Mouse (Mus musculus) Muller cell, postnatal 12 days (primary cell): ENCODE measurements around the gene Lrmda.
A peak's percentile ranks its signal among the peaks of the same experiment; 100 is the strongest.

ENCODE experiments used
- DNase-seq: peaks from one replicate; pipeline ENCODE4 v3.0.0-alpha.2; 2015; ENCODE audit errors: inconsistent ontology term

Lrmda gene

DNA sequence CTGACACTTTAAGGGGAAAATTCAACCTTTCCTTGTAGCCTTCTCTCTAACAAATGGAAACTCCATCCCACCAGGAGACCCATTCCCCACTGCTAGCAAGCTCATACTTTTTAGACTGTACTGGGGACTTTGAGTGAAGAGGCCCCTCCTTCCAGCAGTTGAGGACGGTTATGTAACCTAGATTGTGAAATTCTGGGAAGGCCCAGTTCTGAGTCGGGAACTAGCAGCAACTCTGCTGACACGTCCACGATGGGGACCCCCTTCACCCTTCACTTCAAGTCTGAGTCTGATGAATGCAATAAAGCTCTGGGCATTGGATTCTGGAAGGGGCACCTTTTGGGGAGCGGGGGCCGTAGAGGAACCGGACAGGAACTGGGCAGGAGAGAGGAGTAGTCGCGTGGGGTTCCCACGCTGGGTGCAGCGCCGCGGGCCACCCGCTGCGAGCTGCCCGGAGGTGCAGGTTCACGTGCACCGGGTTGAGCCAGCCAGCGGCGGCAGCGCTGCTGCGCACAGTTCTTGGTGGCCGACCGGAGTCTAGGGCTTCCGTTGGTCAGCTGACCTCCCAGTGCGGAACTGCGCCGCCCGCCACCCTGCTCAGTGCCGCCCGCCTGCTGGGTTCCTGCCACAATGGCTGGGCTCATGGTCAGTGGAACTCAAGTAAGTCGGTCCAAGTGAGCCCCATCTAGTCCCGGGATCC is at the start of gene Lrmda:
Gene Lrmda, plus strand, starts transcription at position 461 of the 697 bp plus-strand sequence.
- DNase-seq = peak; percentile 63

DNA sequence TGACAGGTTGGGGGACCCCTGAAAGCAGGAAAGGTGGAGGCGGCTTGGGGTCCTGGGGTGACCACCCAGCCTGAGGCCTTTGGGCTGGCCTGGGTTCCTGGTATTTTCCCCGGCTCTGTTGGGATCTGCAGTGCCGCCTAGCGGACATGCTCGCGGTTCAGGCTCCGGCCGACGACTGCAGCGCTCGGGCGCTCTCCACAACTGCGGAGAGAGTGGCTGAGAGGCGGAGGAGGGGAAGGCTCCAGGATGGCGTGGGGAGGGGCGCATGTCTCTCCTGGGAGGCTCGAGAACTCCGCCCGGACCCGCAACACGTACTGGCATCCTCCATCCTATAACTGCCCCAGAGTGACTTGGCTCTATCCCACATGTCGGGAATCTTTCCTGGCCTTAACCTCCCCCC is 38.0 kb upstream of the Lrmda start:
- DNase-seq = peak; percentile 50

DNA sequence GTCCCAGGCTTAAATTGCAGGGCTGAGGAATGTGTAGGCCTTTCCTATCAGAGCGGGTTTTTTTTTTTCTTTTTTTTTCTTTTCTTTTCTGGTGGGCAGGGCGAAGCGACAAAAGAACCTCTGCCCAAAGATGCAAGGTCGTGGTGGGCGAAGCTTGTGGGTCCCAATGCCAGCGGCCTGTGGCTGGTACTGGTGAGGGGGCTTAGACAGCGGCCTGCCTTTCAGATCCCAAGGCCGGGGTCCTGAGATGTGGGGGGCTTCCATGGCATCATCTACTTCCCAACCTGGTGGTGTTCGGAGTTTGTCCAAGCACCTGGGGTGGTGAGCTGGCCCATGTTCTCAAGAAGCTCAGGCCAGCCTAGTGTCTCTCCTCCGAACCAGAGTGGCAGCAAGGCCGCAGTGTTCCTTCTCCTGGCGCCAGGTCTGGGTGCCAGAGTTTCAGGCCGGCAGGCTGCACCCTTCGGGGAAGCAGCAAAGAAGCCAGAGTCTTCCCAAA is 37.4 kb upstream of the Lrmda start:
- no peak for DNase-seq

DNA sequence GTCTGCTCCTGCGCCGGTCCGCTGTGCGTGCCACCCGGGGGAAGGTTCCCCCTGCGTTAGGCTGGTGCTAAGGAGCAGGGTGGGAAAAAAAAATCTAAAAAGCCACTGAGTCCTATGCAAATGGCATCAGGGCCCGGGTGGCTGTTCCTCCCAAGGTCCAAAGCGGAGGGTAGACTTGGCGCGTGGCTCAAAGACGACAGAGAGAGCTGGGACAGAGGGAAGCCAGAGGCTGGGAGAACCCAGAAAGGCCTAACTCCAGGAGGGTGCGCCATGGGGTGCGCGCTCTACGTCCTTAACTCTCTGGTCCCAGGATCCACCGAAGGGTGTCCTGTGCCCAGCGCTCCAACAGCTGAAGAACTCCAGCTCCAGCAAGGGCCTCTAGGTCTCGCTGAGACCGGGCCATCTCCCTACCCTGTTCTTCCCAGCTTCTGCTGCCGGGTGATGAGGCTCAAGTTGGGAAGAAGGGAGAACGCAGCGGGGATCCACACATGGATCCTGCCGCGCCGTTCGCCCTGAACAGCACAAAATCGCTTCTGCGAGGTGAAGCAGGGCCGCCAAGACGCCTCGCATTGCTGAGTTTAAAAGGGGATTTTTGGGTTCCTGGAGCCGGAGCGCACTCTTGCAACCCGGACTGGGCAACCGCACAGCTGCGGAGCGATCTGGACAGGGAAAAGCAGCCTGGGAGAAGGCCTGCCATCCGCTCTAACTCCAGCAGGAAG is 36.8 kb upstream of the Lrmda start:
- DNase-seq = peak; percentile 40

DNA sequence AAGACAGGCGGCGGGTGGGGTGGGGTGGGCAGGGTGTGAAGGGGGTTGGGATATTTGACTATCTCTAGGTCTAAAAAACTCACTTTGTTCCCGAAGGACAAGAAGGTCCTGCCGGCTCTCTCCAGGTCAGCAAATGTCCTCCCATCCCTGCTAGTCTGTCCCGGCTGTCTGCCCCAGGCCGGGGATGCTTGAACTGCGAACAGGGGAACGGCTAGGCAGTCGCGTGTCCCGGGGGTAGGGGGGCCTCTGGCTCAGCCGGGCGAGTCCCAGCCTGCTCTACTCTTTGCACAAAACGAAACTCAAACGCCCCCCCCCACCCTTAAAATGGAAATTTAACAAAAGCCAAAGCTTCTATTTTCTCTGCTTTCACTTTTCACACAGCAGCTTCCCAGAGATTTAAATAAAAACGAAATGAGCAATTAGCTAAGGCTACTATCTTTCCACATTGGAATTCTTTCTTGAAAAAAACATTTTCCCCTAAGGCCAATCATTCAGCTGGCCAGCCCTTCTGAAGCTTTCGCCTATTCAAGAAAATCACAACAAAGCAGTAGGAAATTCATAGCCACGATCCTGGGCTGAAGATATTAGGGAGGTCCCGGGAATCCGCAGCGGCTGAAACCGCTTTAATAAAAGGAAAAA is 36.1 kb upstream of the Lrmda start:
- peak; percentile 75 for DNase-seq

DNA sequence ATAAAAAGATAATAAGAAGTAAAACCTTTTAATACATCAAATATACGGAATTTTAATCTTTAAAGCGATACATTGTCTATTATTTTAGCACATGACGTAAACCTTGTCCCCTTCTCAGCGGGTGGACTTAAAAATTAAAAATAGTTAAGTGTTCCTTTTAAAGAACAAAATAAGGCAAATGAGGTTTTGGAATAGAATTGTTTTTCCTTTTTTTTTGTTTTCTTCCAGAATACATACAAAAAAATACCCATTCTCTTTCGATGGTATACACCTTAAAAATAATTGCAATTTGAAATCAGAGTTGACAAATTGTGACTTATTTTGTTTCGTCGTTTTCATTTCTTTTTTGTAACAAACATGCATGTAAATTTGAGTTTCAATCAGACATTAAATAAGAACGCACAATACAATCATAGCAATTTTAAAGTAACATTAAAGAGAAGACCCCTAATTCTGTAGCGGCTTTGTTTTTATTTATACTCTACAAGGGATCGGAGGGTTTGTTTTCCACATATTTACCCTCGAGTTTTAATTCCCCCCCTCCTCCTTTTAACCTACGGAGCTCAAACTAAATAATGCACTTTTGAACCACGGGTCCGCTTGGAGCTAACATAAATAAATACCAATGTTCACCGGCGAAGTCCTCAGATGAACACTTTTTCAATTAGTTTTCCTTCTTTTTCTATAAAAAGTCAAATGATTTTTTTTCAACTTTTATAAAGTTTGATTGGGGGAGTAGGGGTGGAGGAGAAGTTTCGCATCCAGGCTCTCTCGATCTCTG is 35.4 kb upstream of the Lrmda start:
- DNase-seq = no peak

DNA sequence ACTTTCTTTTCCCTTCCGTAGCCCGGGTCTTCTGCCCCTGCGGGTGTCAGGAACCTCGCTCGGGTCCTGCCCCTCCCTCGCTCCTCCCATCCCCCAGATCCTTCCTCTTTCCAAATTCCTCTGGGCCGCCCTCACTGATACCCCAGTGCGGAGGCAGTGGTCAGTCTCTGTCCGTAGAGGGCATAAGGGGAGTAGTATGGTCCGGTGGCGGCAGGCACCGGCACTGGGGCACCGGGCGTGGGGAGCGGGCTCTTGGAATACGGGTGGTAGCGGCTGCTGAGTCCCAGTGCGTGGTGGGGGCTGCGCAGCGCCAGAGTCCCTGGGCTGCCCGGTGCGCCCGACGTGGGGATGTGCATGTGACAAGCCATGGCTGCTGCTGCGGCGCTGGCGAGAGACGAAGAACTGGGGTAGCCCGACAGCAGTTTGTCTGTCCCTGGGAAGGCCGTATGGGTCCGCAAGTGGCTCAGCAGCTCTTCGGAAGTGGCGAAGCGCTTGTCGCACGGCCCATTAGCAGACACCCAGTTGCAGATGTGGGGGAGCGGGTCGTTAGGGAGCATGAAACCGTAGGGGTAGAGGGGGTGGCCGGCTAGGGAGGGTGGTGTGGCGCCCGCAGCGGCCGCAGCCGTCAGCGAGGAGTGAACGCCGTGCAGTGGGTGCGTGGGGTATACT is 34.6 kb upstream of the Lrmda start:
- DNase-seq = no peak

DNA sequence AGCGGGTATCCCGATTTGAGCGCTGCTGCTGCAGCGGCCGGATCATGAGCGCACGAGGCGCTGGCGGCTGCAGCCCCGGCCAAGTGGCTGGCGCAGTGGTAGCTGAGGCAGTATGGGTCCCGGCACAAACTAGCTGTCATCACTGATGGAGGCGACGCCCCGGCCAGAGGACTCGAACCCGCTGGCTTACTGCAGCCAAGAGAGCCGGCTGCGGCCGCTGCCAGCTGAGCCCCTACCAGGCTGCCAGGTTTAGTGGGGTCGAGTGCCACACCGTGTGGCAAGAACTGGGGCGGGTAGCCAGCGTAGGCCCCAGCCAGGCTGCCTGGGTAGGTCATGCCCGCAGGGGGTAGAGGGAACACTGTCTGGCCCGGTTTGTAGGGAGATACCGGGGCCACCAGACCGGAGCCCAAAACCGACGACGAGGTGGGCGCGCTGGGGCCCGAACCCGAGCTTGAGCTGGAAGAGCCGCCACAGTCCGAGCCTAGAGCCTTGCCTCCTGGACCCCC is 34.0 kb upstream of the Lrmda start:
- no peak for DNase-seq

DNA sequence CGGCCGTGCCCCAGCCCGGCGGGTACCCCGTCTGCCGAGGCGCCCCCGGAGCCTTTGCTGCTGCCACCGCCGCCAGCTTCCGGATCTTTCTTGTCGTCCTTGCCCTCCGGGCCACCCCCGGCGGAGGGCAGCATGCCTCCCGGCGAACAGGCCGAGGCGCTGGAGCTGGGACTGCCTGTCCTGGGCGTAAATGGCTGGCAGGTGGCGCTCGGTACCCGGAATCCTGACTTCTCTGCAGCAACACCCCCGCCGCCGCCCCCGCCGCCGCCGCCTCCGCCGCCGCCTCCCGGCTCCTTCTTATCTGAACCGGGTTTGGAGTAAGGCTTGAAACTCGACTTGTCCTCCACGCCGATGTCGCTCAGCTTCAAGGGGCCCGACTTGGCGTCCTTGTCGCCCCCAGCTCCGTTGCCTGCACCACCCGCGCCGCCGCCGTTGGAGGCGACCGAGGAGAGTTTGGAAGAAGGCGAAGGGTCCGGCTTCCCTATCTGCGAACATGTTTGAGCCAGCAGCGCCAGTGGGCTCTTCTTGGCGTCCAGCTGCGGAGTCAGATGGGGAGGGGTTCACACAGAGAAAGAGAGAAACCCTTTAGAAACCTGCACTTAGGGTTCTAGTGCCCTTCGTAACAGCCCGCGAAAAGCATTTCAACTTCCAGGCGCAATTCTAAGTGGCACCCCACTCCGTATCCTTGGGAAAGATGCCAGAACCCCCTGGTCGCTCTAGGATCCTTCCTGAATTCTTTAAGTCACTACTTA is 33.4 kb upstream of the Lrmda start:
- peak; percentile 81 for DNase-seq

DNA sequence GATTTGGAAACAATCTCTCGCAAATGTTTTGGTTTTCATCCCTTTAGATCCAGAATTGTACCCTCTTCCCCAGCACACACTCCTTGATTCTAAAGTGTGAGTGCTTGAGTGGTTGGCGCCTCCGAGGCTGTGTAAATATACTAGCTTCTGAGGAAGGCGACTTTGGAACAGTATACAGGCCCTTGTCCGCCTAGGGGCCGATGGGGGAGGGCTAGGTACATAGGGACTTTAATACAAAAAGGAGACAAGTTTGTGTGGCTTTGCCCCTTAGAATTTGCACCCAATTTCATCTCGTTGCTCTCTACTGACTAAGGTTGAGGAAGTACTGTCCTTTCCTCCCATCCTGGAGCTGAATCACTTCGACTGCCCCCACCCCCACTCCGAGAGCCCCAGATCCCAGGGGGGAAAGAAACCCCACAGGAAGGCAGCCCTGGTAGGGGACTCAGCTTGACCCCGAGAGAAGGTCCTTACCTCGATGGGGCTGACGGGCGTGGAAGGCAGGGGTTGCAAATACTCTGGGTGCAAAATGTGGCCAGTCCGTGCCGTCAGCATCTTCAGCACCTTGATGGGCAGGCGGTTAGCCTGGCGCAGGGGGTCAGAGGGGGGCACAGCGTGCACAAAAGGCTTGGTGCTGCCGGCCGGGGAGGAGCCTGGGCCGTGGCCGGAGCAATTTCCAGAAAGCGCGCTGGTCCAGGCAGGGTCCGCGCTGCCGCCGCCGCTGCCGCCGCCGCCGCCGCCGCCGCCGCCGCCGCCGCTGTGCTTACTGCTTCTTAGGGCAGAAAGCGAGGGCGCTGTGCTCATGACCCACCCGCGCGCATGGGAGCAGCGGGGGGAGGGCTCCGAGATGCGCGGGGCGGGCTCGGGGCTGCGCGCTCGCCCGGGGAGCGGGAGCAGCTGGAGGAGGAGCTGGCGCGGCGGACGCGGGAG is 32.5 kb upstream of the Lrmda start:
- DNase-seq = peak; percentile 42

DNA sequence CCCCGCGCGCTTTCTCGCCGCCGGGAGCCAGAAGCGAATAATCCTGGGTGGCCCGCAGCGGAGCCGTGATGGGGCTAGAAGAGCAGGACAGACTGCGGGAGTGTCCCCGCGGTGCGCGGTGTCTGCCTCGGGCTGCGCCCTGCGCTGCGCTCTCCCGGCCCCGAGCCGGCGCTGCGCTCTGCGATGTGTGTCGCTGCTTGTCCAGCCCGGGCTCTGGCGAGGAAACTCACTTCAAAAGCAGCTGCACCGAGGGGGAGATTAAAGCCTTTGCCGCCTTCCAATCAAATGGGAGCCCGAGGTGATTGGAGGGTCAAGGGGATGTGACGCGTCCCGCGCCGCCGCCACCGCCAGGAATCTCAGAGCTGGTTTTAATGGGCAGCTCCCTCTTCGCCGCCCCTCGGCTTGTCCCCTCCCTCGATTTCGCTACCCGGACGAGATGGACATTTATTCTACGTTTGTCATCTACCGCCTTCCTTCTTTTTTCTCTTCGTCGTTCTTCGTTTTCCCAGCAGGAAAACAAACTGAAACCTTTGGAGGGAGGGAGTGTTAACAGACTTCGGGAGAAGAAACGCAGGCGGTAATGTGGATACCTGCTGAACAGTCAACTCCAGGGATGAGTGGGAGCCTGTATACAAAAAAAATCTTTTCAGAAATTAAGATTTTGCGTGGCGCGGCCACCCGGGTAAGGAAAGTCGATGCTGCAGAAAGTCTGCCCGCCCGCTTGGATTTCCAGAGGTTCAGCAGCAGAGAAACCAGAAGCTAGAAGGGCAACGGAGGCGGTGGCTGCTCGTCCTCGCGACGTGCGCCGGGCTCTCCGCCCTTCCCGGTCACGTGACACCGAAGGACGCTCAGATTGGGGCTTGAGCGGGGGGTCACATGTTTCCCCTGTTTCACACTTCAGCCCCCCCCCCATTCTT is 31.6 kb upstream of the Lrmda start:
- peak; percentile 99 for DNase-seq

DNA sequence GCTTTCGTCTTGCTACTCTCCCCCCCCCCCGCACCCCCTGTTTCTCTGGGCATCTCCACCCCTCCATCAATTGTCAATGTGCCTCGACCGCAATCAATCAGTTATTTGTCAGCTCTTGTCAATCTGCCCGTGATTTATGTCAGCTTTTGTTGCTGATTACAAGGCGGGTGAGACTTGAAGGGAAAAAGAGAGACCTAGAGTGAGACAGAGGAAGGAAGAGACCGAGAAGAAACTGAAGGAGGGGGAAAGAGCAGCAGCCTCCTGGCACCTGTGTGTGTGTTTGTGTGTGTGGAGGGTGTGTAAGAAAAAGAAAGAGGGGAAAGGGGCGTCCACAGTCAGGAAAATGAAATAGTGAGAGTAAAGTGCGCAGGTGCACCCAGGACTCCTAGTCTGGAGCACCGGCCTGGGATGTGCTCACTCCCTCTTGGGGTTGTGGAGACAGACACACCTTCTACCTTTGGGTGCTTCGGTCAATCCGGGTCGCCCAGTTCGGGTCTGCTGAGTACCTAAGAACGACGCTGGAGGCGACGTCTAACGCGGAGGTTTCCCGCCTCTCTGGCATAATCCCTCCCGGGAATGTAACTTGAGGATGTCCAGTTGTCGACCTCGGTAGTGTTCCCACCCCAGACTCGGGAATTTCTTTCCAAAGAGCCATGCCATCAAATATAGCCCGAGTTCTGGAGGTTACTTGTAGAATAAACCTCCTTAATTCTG is 30.8 kb upstream of the Lrmda start:
- no peak for DNase-seq

DNA sequence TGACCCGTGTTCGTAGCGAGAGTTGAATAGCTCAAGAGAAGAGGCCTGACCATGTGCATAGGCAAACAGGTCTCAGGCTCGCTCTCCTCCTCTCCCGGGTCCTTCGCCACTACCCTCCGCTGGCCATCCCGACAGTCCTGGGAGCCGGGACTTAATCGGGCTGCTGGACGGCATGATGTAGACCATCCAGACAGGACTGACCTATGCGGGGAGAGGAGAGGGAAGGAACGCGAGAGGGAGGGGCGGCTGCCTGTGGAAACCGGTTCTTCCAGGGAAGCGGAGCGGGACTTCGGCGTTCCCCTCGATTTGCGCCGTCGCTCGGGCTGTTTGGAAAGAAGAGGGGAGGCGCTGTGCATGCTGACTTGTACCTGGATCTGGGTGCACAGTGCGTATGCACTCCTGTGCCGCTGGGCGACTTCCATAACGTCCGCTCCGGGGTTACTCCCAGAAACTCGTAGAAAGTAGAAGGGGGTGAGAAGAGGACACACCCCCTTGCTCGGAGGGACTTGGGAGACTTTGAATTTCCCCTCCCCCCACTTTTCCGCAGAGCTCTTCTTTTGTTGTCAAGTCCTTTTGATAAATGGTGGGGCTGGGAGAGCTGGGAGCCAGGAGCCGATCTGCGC is 30.1 kb upstream of the Lrmda start, which contains the start of gene Zfp503:
Gene Zfp503, minus strand, starts transcription at position 311 of the 623 bp plus-strand sequence.
- peak; percentile 54 for DNase-seq

DNA sequence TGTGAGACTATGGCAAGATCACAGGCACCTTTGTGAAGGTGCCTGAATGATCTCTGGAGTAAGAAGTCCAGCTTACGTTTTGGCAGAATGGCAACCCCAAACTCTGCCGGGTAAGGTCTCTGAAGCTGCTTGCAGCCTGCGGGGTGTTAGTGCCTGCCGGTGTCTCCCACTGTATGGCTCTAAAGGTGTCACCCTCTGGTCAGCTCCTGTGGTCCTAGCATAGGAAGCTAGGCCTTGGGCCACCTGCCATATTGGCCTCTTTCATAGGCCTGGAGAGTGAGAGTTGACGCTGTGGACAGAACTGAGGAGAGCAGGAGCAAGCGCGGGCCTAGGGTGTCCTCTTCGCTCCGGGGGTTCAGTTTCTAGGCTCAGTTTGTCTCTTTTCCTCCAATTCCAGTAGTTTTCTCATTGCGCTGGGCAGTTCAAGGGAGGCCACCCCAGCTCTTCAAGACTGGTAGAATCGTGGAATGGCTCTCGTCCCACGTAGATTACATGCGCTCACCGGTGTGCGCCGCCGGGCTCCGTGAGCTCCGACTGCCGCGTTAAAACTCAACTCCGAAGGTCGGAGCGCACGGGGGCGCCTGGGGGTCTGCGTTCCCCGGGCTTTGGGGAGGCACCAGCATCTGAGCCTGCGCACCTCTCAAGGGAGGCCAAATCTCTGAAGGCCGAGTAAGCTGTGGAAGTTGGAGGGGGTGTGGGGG is 29.0 kb upstream of the Lrmda start:
- DNase-seq = no peak

DNA sequence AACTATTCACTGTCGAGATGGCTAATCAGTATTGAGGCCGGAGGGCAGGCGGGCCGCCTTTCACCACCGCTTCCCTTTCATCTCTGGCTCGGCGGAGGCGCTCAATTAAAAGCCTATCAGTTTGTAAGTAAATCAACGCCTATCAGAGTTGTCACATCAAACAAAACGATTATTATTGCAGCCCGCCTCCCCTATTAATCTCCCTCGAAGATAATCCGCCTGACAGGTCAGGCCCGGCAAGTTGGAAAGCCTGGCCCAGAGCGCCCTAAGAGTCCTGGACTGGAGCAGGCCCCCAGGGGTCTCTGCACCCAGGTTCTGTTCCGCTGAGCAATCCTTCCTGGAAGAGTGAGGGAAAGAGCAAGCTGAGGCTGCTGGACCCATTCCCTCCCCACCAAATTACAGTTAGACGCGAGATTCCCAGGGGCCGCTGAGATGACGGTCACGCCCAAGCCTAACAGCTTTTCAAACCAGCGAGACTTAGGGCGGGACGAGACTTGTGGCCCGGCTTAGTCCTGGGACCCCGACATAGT is 28.2 kb upstream of the Lrmda start:
- no peak for DNase-seq

DNA sequence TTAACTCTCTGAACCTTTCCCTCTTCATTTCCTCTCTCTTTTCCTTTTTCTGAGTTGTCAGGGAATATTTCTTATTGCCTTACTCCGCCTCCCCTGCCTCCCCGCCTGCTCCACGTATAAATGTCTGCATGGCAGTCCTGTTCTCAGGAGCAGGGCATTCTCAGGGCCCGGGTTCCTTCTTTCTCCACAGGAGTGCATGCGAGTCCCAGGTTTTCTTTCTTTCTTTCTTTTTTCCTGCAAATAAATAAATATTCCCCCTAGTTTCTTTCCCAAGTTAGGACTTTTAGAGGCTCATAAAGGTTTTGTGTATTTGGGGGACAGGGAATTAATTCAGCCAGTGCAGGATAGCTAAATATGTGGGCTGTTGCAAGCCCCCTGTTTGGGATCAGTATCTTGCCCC is 27.7 kb upstream of the Lrmda start:
- DNase-seq = no peak
